Mouse (Mus musculus) heart, embryonic 13.5 days (tissue): ENCODE measurements around the gene Sbno2. TPM values are rescaled to one million over a fixed set of nuclear protein-coding genes. Genes with fewer than 3 reads are reported as not detected.
A peak's percentile ranks its signal among the peaks of the same experiment; 100 is the strongest.
"Not testable (repeated sequence)": the region's sequence is repeated elsewhere in the genome, so short reads cannot be mapped to it uniquely, and the experiment has no call there.

Source experiments
- ATAC-seq: fragments of 200-750 bp; cut with Nextera tagmentation; 2 replicates; pipeline ENCODE4 v1.8.0; 2017; ENCODE audit warnings: moderate TSS enrichment; ENCODE audit not compliant: insufficient number of reproducible peaks, low FRiP score, low TSS enrichment; ENCODE audit errors: extremely low read depth
- H3K27ac ChIP-seq: fragments of 300-500 bp; sonication (generic); replicated peaks from 2 replicates; pipeline ENCODE4 v1.5.1; 2015; ENCODE audit warnings: moderate library complexity, mild to moderate bottlenecking, inconsistent platforms
- H3K27me3 ChIP-seq: fragments of 300-500 bp; sonication (generic); replicated peaks from 2 replicates; pipeline ENCODE4 v1.6.1; 2015; ENCODE audit warnings: mild to moderate bottlenecking, inconsistent platforms
- H3K36me3 ChIP-seq: fragments of 300-500 bp; sonication (generic); 2 replicates; pipeline ENCODE4 v1.6.1; 2015; ENCODE audit warnings: mild to moderate bottlenecking, inconsistent platforms
- H3K4me1 ChIP-seq: fragments of 300-500 bp; sonication (generic); 2 replicates; pipeline ENCODE4 v1.6.1; 2015; ENCODE audit warnings: inconsistent platforms
- H3K4me2 ChIP-seq: fragments of 300-500 bp; sonication (generic); 2 replicates; pipeline ENCODE4 v1.6.1; 2015; ENCODE audit warnings: inconsistent platforms, mild to moderate bottlenecking, moderate library complexity
- H3K4me3 ChIP-seq: fragments of 300-500 bp; sonication (generic); 2 replicates; pipeline ENCODE4 v1.5.1; 2015; ENCODE audit warnings: moderate library complexity, mild to moderate bottlenecking, inconsistent platforms
- H3K9ac ChIP-seq: fragments of 300-500 bp; sonication (generic); 2 replicates; pipeline ENCODE4 v1.6.1; 2015; ENCODE audit warnings: inconsistent platforms, mild to moderate bottlenecking, moderate library complexity
- H3K9me3 ChIP-seq: fragments of 300-500 bp; sonication (generic); 2 replicates; pipeline ENCODE4 v1.6.1; 2016; ENCODE audit warnings: inconsistent platforms
- WGBS: fragments of 180-500 bp; shearing (Covaris S2); methylation state at CpG from one replicate; pipeline ENCODE4 v1.1.7; 2015; ENCODE audit warnings: mixed read lengths; 5-methylcytosine and 5-hydroxymethylcytosine counted together
- polyA plus RNA-seq: library from polyadenylated mRNA; unstranded; fragments of >200 nt; fragmentation: Nextera tagmentation; extraction: Ambion mirVana; gene quantifications from 2 replicates; pipeline ENCODE4 v1.2.1, GENCODE M21; 2015

Sbno2 gene
- polyA plus RNA-seq, 1 experiment from 2014 or later: 10.1 TPM

- H3K27me3 ChIP-seq: no peaks in the 10 kb centered on the region
- no peak overlapping the region for H3K9ac ChIP-seq
- ATAC-seq: no peak
- no peak overlapping the region for H3K4me3 ChIP-seq
- H3K4me2 ChIP-seq: no peak overlapping the region
- peaks cover 32% of the 10 kb centered on the region for H3K4me1 ChIP-seq
- H3K36me3 ChIP-seq: no peaks in the 10 kb centered on the region
- 78% methylated on average over 5 of the region's 5 CpGs for WGBS
- H3K27ac ChIP-seq: no peak overlapping the region
- no peaks in the 10 kb centered on the region for H3K9me3 ChIP-seq
Observed at GRCm38 (mm10) chr10:80045766-80046165, 59.6 kb downstream of the Sbno2 start.

GRCm38 (mm10) chr10:80045364-80045763 lies 60.0 kb downstream of the Sbno2 start:
- H3K27me3 ChIP-seq, H3K9ac ChIP-seq, H3K4me3 ChIP-seq, H3K9me3 ChIP-seq, H3K36me3 ChIP-seq, H3K27ac ChIP-seq, ATAC-seq, H3K4me2 ChIP-seq: not testable (repeated sequence)
- WGBS: 58% methylated on average over 4 of the region's 4 CpGs
- H3K4me1 ChIP-seq: peaks cover 28% of the 10 kb centered on the region

- Histone ChIP-seq H3K9me3 (no peaks in the 10 kb centered on the region), H3K4me3 (no peak overlapping the region), H3K27me3 (no peaks in the 10 kb centered on the region), H3K4me2 (no peak overlapping the region), H3K4me1 (peaks cover 20% of the 10 kb centered on the region), H3K27ac (0 out of 2 replicates have a peak overlapping the region, but pooled peaks have one; percentile 5), H3K9ac (peak overlapping the region; percentile 14; the same call in 1 of the 2 replicates), H3K36me3 (no peaks in the 10 kb centered on the region)
- no peak for ATAC-seq
- WGBS: 61% methylated on average over 4 of the region's 4 CpGs
Observed at GRCm38 (mm10) chr10:80044087-80044486, 61.3 kb downstream of the Sbno2 start.

- WGBS: 83% methylated on average over 8 of the region's 8 CpGs
- H3K9me3 ChIP-seq, H3K4me2 ChIP-seq, H3K27me3 ChIP-seq, H3K9ac ChIP-seq, ATAC-seq, H3K27ac ChIP-seq, H3K4me3 ChIP-seq: not testable (repeated sequence)
- peaks cover 15% of the 10 kb centered on the region for H3K4me1 ChIP-seq
- peaks cover 19% of the 10 kb centered on the region for H3K36me3 ChIP-seq
Observed at GRCm38 (mm10) chr10:80041409-80042060, 63.8 kb downstream of the Sbno2 start.

- Histone ChIP-seq H3K4me1 (peaks cover 21% of the 10 kb centered on the region), H3K27me3 (no peaks in the 10 kb centered on the region), H3K36me3 (peaks cover 38% of the 10 kb centered on the region), H3K9me3 (no peaks in the 10 kb centered on the region), H3K4me3 (peak within 1 kb of the TSS; percentile 71), H3K9ac (peak within 1 kb of the TSS; percentile 93), H3K27ac (peak within 1 kb of the TSS; percentile 65), H3K4me2 (peak within 1 kb of the TSS; percentile 95)
- under 1% methylated on average over 40 of the region's 40 CpGs for WGBS
- ATAC-seq: peak; percentile 90
Observed at GRCm38 (mm10) chr10:80039559-80039979, 65.8 kb downstream of the Sbno2 start, which contains the start of gene Polr2e. TSS of gene Polr2e (minus strand) at chr10:80039795.

GRCm38 (mm10) chr10:80036832-80037231 lies 68.5 kb downstream of the Sbno2 start:
- no peaks in the 10 kb centered on the region for H3K27me3 ChIP-seq
- 87% methylated on average over 13 of the region's 13 CpGs for WGBS
- no peak overlapping the region for H3K4me3 ChIP-seq
- H3K9me3 ChIP-seq: no peaks in the 10 kb centered on the region
- no peak for ATAC-seq
- no peak overlapping the region for H3K27ac ChIP-seq
- H3K9ac ChIP-seq: no peak overlapping the region
- H3K4me2 ChIP-seq: no peak overlapping the region
- H3K4me1 ChIP-seq: peaks cover 46% of the 10 kb centered on the region
- peaks cover 40% of the 10 kb centered on the region for H3K36me3 ChIP-seq

GRCm38 (mm10) chr10:80035686-80036085 lies 69.7 kb downstream of the Sbno2 start:
- 0 out of 2 replicates have a peak overlapping the region, but pooled peaks have one; percentile 50 for H3K9ac ChIP-seq
- whole genome bisulfite sequencing: 76% methylated on average over 5 of the region's 5 CpGs
- no peak overlapping the region for H3K4me3 ChIP-seq
- H3K9me3 ChIP-seq: no peaks in the 10 kb centered on the region
- H3K4me2 ChIP-seq: no peak overlapping the region
- peaks cover 46% of the 10 kb centered on the region for H3K4me1 ChIP-seq
- no peak for ATAC-seq
- H3K27me3 ChIP-seq: no peaks in the 10 kb centered on the region
- H3K27ac ChIP-seq: peak overlapping the region; percentile 83
- peaks cover 45% of the 10 kb centered on the region for H3K36me3 ChIP-seq

- Histone ChIP-seq H3K4me2 (no peak overlapping the region), H3K9ac (peak overlapping the region; percentile 50; the same call in 1 of the 2 replicates), H3K27me3 (no peaks in the 10 kb centered on the region), H3K9me3 (no peaks in the 10 kb centered on the region), H3K4me3 (no peak overlapping the region), H3K27ac (peak overlapping the region; percentile 83), H3K4me1 (peaks cover 46% of the 10 kb centered on the region), H3K36me3 (peaks cover 47% of the 10 kb centered on the region)
- no peak for ATAC-seq
- WGBS: 74% methylated on average over 8 of the region's 8 CpGs
Observed at GRCm38 (mm10) chr10:80035148-80035547, 70.2 kb downstream of the Sbno2 start.

- WGBS: 26% methylated on average over 9 of the region's 9 CpGs
- Histone ChIP-seq H3K4me2 (peak overlapping the region; percentile 36; the same call in 1 of the 2 replicates), H3K36me3 (peaks cover 56% of the 10 kb centered on the region), H3K4me1 (peaks cover 41% of the 10 kb centered on the region), H3K4me3 (no peak overlapping the region), H3K27me3 (no peaks in the 10 kb centered on the region), H3K9ac (peak overlapping the region; percentile 47), H3K9me3 (no peaks in the 10 kb centered on the region), H3K27ac (peak overlapping the region; percentile 83)
- no peak for ATAC-seq
Observed at GRCm38 (mm10) chr10:80033511-80034391, 71.6 kb downstream of the Sbno2 start.

- peak overlapping the region; percentile 47 for H3K9ac ChIP-seq
Observed at GRCm38 (mm10) chr10:80032799-80033480, 72.4 kb downstream of the Sbno2 start.

GRCm38 (mm10) chr10:80030736-80031135 lies 74.6 kb downstream of the Sbno2 start:
- Histone ChIP-seq H3K4me3 (no peak overlapping the region), H3K36me3 (peaks cover 36% of the 10 kb centered on the region)

More at GRCm38 (mm10) chr10:80032799-80033480, 72.4 kb downstream of the Sbno2 start:
- H3K27me3 ChIP-seq: no peaks in the 10 kb centered on the region
- H3K4me3 ChIP-seq: no peak overlapping the region
- H3K36me3 ChIP-seq: peaks cover 54% of the 10 kb centered on the region
- no peaks in the 10 kb centered on the region for H3K9me3 ChIP-seq
- WGBS: 7% methylated on average over 5 of the region's 5 CpGs
- peaks cover 33% of the 10 kb centered on the region for H3K4me1 ChIP-seq
- 0 out of 2 replicates have a peak, but pooled peaks have one; percentile 31 for ATAC-seq
- H3K4me2 ChIP-seq: peak overlapping the region; percentile 36
- peak overlapping the region; percentile 83 for H3K27ac ChIP-seq

More at GRCm38 (mm10) chr10:80030736-80031135, 74.6 kb downstream of the Sbno2 start:
- 81% methylated on average over 17 of the region's 17 CpGs for WGBS
- Histone ChIP-seq H3K27me3 (no peaks in the 10 kb centered on the region), H3K9ac (peak overlapping the region; percentile 2; the same call in 1 of the 2 replicates), H3K4me2 (no peak overlapping the region), H3K27ac (no peak overlapping the region), H3K4me1 (peaks cover 31% of the 10 kb centered on the region), H3K9me3 (no peaks in the 10 kb centered on the region)
- no peak for ATAC-seq
